Mouse (Mus musculus): Measurements from ENCODE around the gene Frzb. TPM values are rescaled to one million over a fixed set of nuclear protein-coding genes. Genes with fewer than 3 reads are reported as not detected.

The Frzb gene
- total RNA-seq, 2 experiments from 2014 or later = not detected

Other genes starting within 250 kb of the Frzb start
- gene Prdx6b, start 155.2 kb downstream of the Frzb start, total RNA-seq (2015) = not detected in 2 replicates
- not detected in 2 replicates for gene Prdx6b, start 155.2 kb downstream of the Frzb start, total RNA-seq (2017)
- 106 and 111 TPM in 2 replicates for gene Dnajc10, start 132.2 kb downstream of the Frzb start, total RNA-seq (2015)
- 118 and 123 TPM in 2 replicates for gene Dnajc10, start 132.2 kb downstream of the Frzb start, total RNA-seq (2017)
- 1.4 and 5.8 TPM in 2 replicates for gene Nckap1, start 133.8 kb upstream of the Frzb start, total RNA-seq (2015)
- 2.5 and 6.4 TPM in 2 replicates for gene Nckap1, start 133.8 kb upstream of the Frzb start, total RNA-seq (2017)
- 8.9 and 9.9 TPM in 2 replicates for gene Dusp19, start 169.4 kb upstream of the Frzb start, total RNA-seq (2015)
- gene Dusp19, start 169.4 kb upstream of the Frzb start, total RNA-seq (2017) = 6.5 and 9.7 TPM in 2 replicates
- gene Nup35, start 169.6 kb upstream of the Frzb start, total RNA-seq (2015) = 44.5 and 52.2 TPM in 2 replicates
- 39.9 and 44.9 TPM in 2 replicates for gene Nup35, start 169.6 kb upstream of the Frzb start, total RNA-seq (2017)

Measured in megakaryocyte progenitor cell, adult 5-6 weeks (primary cell).